Mouse (Mus musculus) limb, embryonic 13.5 days (tissue): Measurements from ENCODE around the gene Rap1b. TPM values are rescaled to one million over a fixed set of nuclear protein-coding genes. Genes with fewer than 3 reads are reported as not detected.

Source experiments
- ATAC-seq: fragments of 200-750 bp; cut with Nextera tagmentation; 2 replicates; pipeline ENCODE4 v1.8.0; 2017; ENCODE audit warnings: low read depth, moderate number of reproducible peaks, moderate TSS enrichment; ENCODE audit not compliant: low FRiP score
- H3K27ac ChIP-seq: fragments of 300-500 bp; sonication (generic); 2 replicates; pipeline ENCODE4 v1.5.1; 2015; ENCODE audit warnings: inconsistent platforms, mild to moderate bottlenecking, moderate library complexity
- H3K27me3 ChIP-seq: fragments of 300-500 bp; sonication (generic); 2 replicates; pipeline ENCODE4 v1.6.1; 2015; ENCODE audit warnings: mild to moderate bottlenecking, inconsistent platforms
- H3K36me3 ChIP-seq: fragments of 300-500 bp; sonication (generic); 2 replicates; pipeline ENCODE4 v1.6.1; 2015; ENCODE audit warnings: inconsistent platforms, mild to moderate bottlenecking, moderate library complexity
- H3K4me1 ChIP-seq: fragments of 300-500 bp; sonication (generic); 2 replicates; pipeline ENCODE4 v1.6.1; 2015; ENCODE audit warnings: inconsistent platforms
- H3K4me2 ChIP-seq: fragments of 300-500 bp; sonication (generic); replicated peaks from 2 replicates; pipeline ENCODE4 v1.6.1; 2015; ENCODE audit warnings: inconsistent platforms, mild to moderate bottlenecking, moderate library complexity
- H3K4me3 ChIP-seq: fragments of 300-500 bp; sonication (generic); 2 replicates; pipeline ENCODE4 v1.5.1; 2015; ENCODE audit warnings: moderate library complexity, mild to moderate bottlenecking, inconsistent platforms
- H3K9ac ChIP-seq: fragments of 300-500 bp; sonication (generic); 2 replicates; pipeline ENCODE4 v1.6.1; 2015; ENCODE audit warnings: mild to moderate bottlenecking, inconsistent platforms
- H3K9me3 ChIP-seq: fragments of 300-500 bp; sonication (generic); 2 replicates; pipeline ENCODE4 v1.6.1; 2016; ENCODE audit warnings: inconsistent platforms
- WGBS: fragments of 180-500 bp; shearing (Covaris S2); methylation state at CpG from one replicate; pipeline ENCODE4 v1.1.7; 2015; 5-methylcytosine and 5-hydroxymethylcytosine counted together
- polyA plus RNA-seq: library from polyadenylated mRNA; unstranded; fragments of >200 nt; fragmentation: Nextera tagmentation; extraction: Ambion mirVana; gene quantifications from 2 replicates; pipeline ENCODE4 v1.2.1, GENCODE M21; 2015

Gene Rap1b
- polyA plus RNA-seq, 1 experiment from 2014 or later = 173 TPM

- ATAC-seq = no peak
- no peak overlapping the region for H3K27ac ChIP-seq
- no peaks in the 10 kb centered on the region for H3K9me3 ChIP-seq
- peaks cover 88% of the 10 kb centered on the region for H3K36me3 ChIP-seq
- no peak overlapping the region for H3K9ac ChIP-seq
- 90% methylated on average over 8 of the region's 8 CpGs for WGBS
- H3K4me2 ChIP-seq = no peak overlapping the region
- H3K27me3 ChIP-seq = no peaks in the 10 kb centered on the region
- H3K4me1 ChIP-seq = no peaks in the 10 kb centered on the region
- no peak overlapping the region for H3K4me3 ChIP-seq
Observed at GRCm38 (mm10) chr10:117779581-117780305, 66.1 kb downstream of the Rap1b start.

DNA sequence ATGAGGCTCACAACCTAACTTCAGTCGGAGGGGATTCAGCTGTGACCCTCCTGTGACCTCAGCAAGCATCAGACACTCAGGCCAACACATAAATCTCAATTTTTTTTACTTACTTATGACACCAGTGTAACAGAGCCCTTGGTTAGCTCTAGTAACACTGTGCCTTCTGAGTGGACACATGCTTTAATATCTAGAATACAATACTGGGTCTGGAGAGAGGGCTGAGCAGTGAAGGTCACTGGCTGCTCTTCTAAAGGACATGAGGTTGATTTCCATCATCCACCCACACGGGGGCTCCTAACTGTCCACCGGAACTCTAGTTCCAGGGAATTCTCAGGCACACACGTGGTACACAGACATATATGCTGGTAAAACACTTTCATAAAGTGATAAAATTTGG is 66.9 kb downstream of the Rap1b start:
- Histone ChIP-seq H3K4me3 (no peak overlapping the region), H3K4me1 (no peaks in the 10 kb centered on the region), H3K27me3 (no peaks in the 10 kb centered on the region), H3K36me3 (peaks cover 90% of the 10 kb centered on the region), H3K9me3 (no peaks in the 10 kb centered on the region), H3K4me2 (no peak overlapping the region), H3K9ac (no peak overlapping the region), H3K27ac (no peak overlapping the region)
- WGBS = 82% methylated on average over 4 of the region's 4 CpGs
- ATAC-seq = no peak

DNA sequence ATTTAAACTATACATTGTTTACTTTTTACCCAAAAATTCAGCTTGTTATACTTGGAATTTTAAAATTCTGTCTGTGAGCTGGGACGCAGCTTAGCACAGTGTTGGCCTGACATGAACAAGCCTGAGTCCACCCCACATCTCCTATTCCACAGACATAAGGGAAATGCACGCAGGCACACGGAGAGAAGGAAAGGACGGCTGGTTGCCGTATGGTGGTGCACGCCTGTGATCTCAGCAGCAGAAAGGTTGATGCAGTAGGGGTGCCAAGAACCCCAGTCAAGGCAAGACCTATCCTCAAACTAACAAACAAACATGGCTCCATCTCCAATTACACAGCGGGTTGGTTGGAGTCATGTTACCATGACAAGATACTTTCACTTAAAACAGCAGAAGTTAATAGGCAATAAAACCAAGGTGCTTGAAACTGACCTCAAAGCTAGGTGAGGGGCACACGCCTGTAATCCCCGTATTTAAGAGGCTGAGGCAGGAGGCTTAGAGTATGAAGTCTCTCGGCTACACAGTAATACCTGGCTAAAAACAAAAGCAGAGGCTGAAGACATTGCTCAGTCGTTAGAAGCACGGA is 67.4 kb downstream of the Rap1b start:
- Histone ChIP-seq H3K4me3 (no peak overlapping the region), H3K36me3 (peaks cover 89% of the 10 kb centered on the region), H3K4me2 (no peak overlapping the region), H3K27ac (no peak overlapping the region), H3K27me3 (no peaks in the 10 kb centered on the region), H3K9me3 (no peaks in the 10 kb centered on the region), H3K4me1 (no peaks in the 10 kb centered on the region), H3K9ac (no peak overlapping the region)
- 90% methylated on average over 12 of the region's 12 CpGs for WGBS
- no peak for ATAC-seq

GRCm38 (mm10) chr10:117777501-117778327 is 68.1 kb downstream of the Rap1b start:
- Histone ChIP-seq H3K4me3 (no peak overlapping the region), H3K9ac (no peak overlapping the region), H3K27ac (no peak overlapping the region), H3K4me1 (no peaks in the 10 kb centered on the region), H3K36me3 (peaks cover 89% of the 10 kb centered on the region), H3K9me3 (no peaks in the 10 kb centered on the region), H3K27me3 (no peaks in the 10 kb centered on the region), H3K4me2 (no peak overlapping the region)
- 94% methylated on average over 17 of the region's 17 CpGs for WGBS
- ATAC-seq = no peak

- WGBS = 93% methylated on average over 3 of the region's 3 CpGs
- no peaks in the 10 kb centered on the region for H3K4me1 ChIP-seq
Observed at GRCm38 (mm10) chr10:117777103-117777470, 68.7 kb downstream of the Rap1b start.

DNA sequence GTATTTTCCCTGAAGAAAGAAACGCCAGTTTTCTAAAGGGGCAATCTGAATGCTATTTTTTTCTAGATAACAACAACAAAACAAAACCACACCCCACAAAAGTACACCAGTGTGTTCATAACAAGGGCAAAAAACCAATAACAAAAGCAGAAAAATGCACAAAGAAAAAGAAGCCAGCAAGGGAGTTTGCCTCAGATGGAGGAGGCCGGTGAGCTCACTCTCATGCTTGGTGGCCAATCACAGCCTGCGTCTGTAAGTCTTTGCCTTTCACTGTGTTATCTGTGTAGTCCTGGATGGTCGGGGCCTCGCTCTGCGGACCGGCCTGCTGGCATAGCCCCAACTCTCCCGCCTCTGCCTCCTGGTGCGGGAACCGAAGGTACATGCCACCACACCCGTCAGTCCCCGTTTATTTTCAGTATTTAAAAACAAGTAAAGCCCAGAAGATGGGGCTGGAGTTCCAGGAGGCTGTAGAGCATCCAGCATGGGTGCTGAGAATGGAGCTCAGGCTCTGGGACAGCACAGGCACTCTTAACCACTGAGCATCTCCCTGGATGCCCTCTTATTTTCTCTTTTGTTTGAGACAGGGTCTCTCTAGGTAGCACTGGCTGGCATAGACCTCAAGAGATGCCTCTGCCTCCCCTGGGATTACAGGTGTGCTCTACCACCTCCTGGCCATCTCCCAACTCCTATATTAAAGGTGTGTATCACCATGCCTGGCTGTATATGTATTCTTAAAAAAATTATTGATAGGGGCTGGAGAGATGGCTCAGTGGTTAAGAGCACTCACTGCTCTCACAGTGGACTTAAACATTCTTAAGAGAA is 69.3 kb downstream of the Rap1b start:
- H3K9me3 ChIP-seq = no peaks in the 10 kb centered on the region
- no peak overlapping the region for H3K9ac ChIP-seq
- WGBS = 93% methylated on average over 12 of the region's 12 CpGs
- H3K36me3 ChIP-seq = peaks cover 86% of the 10 kb centered on the region
- H3K27me3 ChIP-seq = no peaks in the 10 kb centered on the region
- no peak overlapping the region for H3K27ac ChIP-seq
- no peak overlapping the region for H3K4me3 ChIP-seq
- H3K4me1 ChIP-seq = no peaks in the 10 kb centered on the region
- no peak for ATAC-seq
- H3K4me2 ChIP-seq = no peak overlapping the region

More at GRCm38 (mm10) chr10:117777103-117777470, 68.7 kb downstream of the Rap1b start:
- Histone ChIP-seq H3K27ac (no peak overlapping the region), H3K27me3 (no peaks in the 10 kb centered on the region), H3K36me3 (peaks cover 89% of the 10 kb centered on the region), H3K4me2 (no peak overlapping the region), H3K9me3 (no peaks in the 10 kb centered on the region), H3K9ac (no peak overlapping the region), H3K4me3 (no peak overlapping the region)
- no peak for ATAC-seq

DNA sequence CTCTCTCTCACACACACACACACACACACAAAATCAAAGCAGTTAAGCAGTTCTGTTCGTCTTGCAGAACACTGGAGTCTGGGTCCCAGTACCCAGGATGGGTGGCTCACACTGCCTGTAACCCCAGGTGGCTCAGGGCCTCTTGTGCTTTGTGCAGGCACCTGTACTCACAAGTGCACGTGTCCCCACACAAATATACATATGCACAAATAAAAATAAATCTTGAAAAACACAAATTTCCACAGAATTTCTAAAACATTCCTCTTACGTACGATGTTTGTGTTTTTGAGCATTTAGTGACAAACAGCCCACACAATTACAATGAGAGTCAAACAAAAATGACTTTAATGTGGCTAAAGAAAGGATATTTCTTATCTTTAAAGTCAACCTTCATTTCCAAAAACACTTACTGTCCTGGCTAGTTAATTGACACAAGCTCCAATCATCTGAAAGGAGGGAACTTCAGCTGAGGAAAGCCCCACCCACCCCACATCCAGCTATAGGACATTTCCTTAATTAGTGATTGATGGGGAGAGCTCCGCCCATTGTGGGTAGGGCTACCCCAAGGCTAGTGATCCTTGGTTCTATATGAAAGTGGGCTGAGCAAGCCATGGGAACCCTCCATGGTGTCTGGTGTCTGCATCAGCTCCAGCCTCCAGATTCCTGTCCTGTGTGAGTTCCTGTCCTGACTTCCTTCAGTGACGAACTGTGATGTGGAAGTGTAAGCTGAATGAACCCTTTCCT is 70.3 kb downstream of the Rap1b start:
- H3K36me3 ChIP-seq = peaks cover 86% of the 10 kb centered on the region
- WGBS = 88% methylated on average over 6 of the region's 6 CpGs
- H3K9me3 ChIP-seq = no peaks in the 10 kb centered on the region
- no peak overlapping the region for H3K4me3 ChIP-seq
- H3K27ac ChIP-seq = no peak overlapping the region
- ATAC-seq = no peak
- no peaks in the 10 kb centered on the region for H3K27me3 ChIP-seq
- H3K9ac ChIP-seq = no peak overlapping the region
- no peak overlapping the region for H3K4me2 ChIP-seq
- no peaks in the 10 kb centered on the region for H3K4me1 ChIP-seq

- ATAC-seq = no peak
- H3K4me1 ChIP-seq = no peaks in the 10 kb centered on the region
- no peak overlapping the region for H3K27ac ChIP-seq
- no peak overlapping the region for H3K4me3 ChIP-seq
- H3K4me2 ChIP-seq = no peak overlapping the region
- H3K9ac ChIP-seq = no peak overlapping the region
- H3K36me3 ChIP-seq = peaks cover 89% of the 10 kb centered on the region
- WGBS = 95% methylated on average over 1 of the region's 1 CpGs
- H3K27me3 ChIP-seq = no peaks in the 10 kb centered on the region
- no peaks in the 10 kb centered on the region for H3K9me3 ChIP-seq
Observed at GRCm38 (mm10) chr10:117774817-117775120, 71.1 kb downstream of the Rap1b start.

GRCm38 (mm10) chr10:117774011-117774816 is 71.6 kb downstream of the Rap1b start:
- H3K9me3 ChIP-seq = no peaks in the 10 kb centered on the region
- no peak overlapping the region for H3K4me3 ChIP-seq
- H3K4me1 ChIP-seq = no peaks in the 10 kb centered on the region
- H3K4me2 ChIP-seq = no peak overlapping the region
- H3K9ac ChIP-seq = no peak overlapping the region
- peaks cover 91% of the 10 kb centered on the region for H3K36me3 ChIP-seq
- H3K27me3 ChIP-seq = no peaks in the 10 kb centered on the region
- WGBS = 93% methylated on average over 22 of the region's 22 CpGs
- no peak for ATAC-seq
- H3K27ac ChIP-seq = no peak overlapping the region

DNA sequence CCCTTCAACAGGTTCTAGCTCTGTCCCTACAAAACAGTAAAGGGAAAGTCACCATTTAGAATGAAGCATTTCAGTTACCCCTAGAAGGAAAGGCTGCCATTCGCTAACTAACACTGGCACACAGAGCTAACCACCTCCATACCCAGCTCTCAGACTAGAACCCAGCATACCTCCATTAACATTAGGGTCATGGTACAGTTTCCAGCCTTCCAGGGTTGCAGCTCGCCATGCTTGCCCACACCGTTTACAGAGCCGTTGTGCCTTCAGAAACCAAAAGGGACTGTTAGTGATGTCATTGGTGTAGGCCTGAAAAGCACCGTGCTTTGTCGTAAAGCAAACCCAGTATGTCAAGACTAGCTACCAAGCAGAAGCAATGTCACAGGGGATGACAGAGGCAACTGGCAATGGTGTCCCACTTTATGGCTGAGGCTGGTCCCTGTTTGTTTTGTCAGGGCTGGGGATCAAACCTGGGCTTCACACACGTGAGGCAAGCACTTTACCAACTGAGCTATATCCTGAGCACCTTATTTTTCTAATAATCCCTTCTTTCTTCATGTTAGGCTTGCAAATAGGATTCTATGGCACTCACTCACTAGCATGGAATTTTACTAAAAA is 72.6 kb downstream of the Rap1b start:
- Histone ChIP-seq H3K4me2 (no peak overlapping the region), H3K27ac (no peak overlapping the region), H3K4me3 (no peak overlapping the region), H3K36me3 (peaks cover 86% of the 10 kb centered on the region), H3K9me3 (no peaks in the 10 kb centered on the region), H3K9ac (no peak overlapping the region), H3K4me1 (no peaks in the 10 kb centered on the region), H3K27me3 (no peaks in the 10 kb centered on the region)
- ATAC-seq = no peak
- 95% methylated on average over 7 of the region's 7 CpGs for WGBS
